Mouse (Mus musculus): Measurements from ENCODE around the gene Ifi27l2a. TPM values are rescaled to one million over a fixed set of nuclear protein-coding genes. Genes with fewer than 3 reads are reported as not detected.
"Not testable (repeated sequence)": the region's sequence is repeated elsewhere in the genome, so short reads cannot be mapped to it uniquely, and the experiment has no call there.

Ifi27l2a gene
- polyA plus RNA-seq, 1 experiment from 2014 or later: 11.1 TPM

DNA sequence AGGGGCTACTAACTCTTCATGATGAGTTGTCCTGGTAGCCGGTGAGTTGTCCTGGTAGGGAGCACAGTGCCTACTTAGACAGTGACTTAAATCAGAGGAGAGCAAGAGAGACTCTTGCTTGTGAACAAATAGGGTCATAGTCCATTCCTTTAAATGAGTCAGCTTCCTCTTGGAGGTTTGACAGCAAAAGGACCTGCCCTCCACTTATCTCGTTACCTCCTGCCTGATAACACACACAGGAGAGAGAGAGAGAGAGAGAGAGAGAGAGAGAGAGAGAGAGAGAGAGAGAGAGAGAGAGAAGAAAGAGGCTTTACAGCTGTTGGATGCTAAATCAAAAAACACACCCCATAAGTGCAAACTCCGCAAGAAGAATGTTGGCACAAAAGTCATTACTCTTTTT lies 13.7 kb upstream of the Ifi27l2a start, which contains the start of gene Ifi27l2b:
Ifi27l2b (minus strand) TSS at position 84 of the 400 bp plus-strand sequence.
- no peaks in the 10 kb centered on the region for H3K4me1 ChIP-seq
- H3K4me3 ChIP-seq (replicated peaks): no peak within 1 kb of the TSS
- H3K9ac ChIP-seq: no peak within 1 kb of the TSS
- H3K9me3 ChIP-seq (replicated peaks): no peaks in the 10 kb centered on the region
- no peak within 1 kb of the TSS for H3K4me2 ChIP-seq
- no peaks in the 10 kb centered on the region for H3K36me3 ChIP-seq
- WGBS: 64% methylated on average over 3 of the region's 3 CpGs
- H3K27ac ChIP-seq: no peak within 1 kb of the TSS
- ATAC-seq (replicated peaks; ENCODE audit: low FRiP score): no peak
- H3K27me3 ChIP-seq: no peaks in the 10 kb centered on the region

DNA sequence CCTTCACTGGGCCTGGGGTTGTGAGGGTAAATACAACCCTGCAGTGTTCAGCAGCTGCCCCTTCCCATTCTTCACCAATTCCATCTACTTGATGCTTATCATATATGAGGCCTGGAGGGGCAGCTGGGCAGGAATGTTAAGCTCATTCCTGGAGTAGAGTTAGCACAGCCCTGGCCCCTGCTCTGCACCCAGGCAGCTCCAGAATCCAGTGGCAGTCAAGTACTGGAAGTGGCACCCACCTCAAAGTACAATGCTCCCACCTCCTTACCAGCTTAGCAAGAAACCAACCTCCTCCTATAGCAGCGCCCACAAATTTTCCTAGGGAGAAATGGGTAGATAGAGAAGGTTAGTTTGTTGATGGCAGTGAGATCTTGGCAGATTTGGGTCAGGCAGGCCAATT lies 13.2 kb upstream of the Ifi27l2a start:
- not testable (repeated sequence) for H3K9ac ChIP-seq; H3K9me3 ChIP-seq (replicated peaks); H3K36me3 ChIP-seq; H3K27me3 ChIP-seq; H3K4me3 ChIP-seq (replicated peaks); H3K4me2 ChIP-seq; H3K27ac ChIP-seq; H3K4me1 ChIP-seq; ATAC-seq (replicated peaks; ENCODE audit: low FRiP score)
- no CpG with 5 or more reads among the region's 1 CpGs for WGBS

DNA sequence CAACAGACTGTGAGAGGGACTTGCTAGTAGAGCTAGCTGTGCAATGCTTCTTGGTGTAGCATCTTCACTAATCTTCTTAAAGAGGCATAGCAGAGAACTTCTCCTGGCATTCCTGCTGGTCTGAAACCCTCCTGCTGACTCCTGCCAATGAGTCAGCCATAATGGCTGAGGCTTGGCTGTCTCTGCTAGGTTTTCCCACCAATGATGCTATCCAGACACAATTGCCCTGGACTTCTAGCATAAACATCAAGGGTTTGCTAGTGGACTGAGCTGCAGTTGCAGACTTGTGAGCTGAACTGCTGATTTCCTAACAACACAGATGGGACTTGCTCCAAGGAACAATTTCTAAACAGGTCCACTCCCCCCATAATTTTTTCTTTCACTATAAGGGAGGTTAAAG lies 9.9 kb upstream of the Ifi27l2a start:
- Histone ChIP-seq H3K4me3 (replicated peaks) (no peak overlapping the region), H3K4me1 (no peaks in the 10 kb centered on the region)
- ATAC-seq (replicated peaks; ENCODE audit: low FRiP score): no peak

GRCm38 (mm10) chr12:103445060-103445459 lies 1.6 kb upstream of the Ifi27l2a start:
- no peak overlapping the region for H3K9ac ChIP-seq
- no peak overlapping the region for H3K4me3 ChIP-seq (replicated peaks)
- no peak overlapping the region for H3K27ac ChIP-seq
- WGBS: 85% methylated on average over 3 of the region's 3 CpGs
- 0 out of 2 replicates have a peak, but pooled peaks cover 2% of the 10 kb centered on the region for H3K27me3 ChIP-seq
- H3K9me3 ChIP-seq (replicated peaks): no peaks in the 10 kb centered on the region
- no peaks in the 10 kb centered on the region for H3K4me1 ChIP-seq
- H3K36me3 ChIP-seq: no peaks in the 10 kb centered on the region
- H3K4me2 ChIP-seq: no peak overlapping the region
- ATAC-seq (replicated peaks; ENCODE audit: low FRiP score): no peak

More for the DNA sequence above, 9.9 kb upstream of the Ifi27l2a start:
- Histone ChIP-seq H3K27me3 (no peaks in the 10 kb centered on the region), H3K9ac (no peak overlapping the region), H3K4me2 (no peak overlapping the region), H3K36me3 (no peaks in the 10 kb centered on the region), H3K9me3 (replicated peaks) (no peaks in the 10 kb centered on the region), H3K27ac (no peak overlapping the region)

DNA sequence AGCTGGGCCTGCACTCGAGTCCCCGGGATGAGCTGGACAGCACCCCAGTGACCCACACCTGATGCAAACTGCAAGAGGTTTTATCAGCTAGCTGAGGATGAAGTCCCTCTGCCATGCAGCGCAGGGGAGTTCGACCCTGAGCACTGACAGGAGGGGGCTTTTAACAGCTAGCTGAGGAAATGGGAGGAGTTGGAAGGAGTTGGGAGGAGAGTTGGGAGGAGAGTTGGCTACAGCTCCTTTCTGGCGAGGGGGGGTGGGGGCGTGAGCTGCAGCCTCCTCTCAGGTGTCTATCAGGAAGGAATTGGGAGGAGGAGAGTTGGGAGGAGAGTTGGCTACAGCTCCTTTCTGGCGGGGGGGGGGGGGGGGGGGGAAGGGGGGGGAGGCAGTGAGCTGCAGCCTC lies 781 bp upstream of the Ifi27l2a start:
- not testable (repeated sequence) for H3K4me2 ChIP-seq; H3K4me1 ChIP-seq; H3K4me3 ChIP-seq (replicated peaks); H3K36me3 ChIP-seq; H3K9ac ChIP-seq; H3K27ac ChIP-seq; H3K27me3 ChIP-seq; H3K9me3 ChIP-seq (replicated peaks); ATAC-seq (replicated peaks; ENCODE audit: low FRiP score)
- WGBS: 29% methylated on average over 6 of the region's 7 CpGs

GRCm38 (mm10) chr12:103437601-103438000 lies 5.9 kb downstream of the Ifi27l2a start:
- Histone ChIP-seq H3K9me3 (replicated peaks) (no peaks in the 10 kb centered on the region), H3K9ac (no peak overlapping the region), H3K27ac (no peak overlapping the region), H3K27me3 (no peaks in the 10 kb centered on the region), H3K4me2 (no peak overlapping the region), H3K4me1 (no peaks in the 10 kb centered on the region), H3K36me3 (no peaks in the 10 kb centered on the region), H3K4me3 (replicated peaks) (no peak overlapping the region)
- ATAC-seq (replicated peaks; ENCODE audit: low FRiP score): no peak
- 89% methylated on average over 1 of the region's 1 CpGs for WGBS

- H3K9me3 ChIP-seq (replicated peaks): no peaks in the 10 kb centered on the region
- H3K4me1 ChIP-seq: no peaks in the 10 kb centered on the region
- H3K27me3 ChIP-seq: no peaks in the 10 kb centered on the region
- H3K36me3 ChIP-seq: no peaks in the 10 kb centered on the region
- H3K9ac ChIP-seq: no peak overlapping the region
- H3K4me3 ChIP-seq (replicated peaks): no peak overlapping the region
- H3K27ac ChIP-seq: no peak overlapping the region
- peak overlapping the region; percentile 32 for H3K4me2 ChIP-seq
- no peak for ATAC-seq (replicated peaks; ENCODE audit: low FRiP score)
Observed at GRCm38 (mm10) chr12:103434861-103435260, 8.6 kb downstream of the Ifi27l2a start.

DNA sequence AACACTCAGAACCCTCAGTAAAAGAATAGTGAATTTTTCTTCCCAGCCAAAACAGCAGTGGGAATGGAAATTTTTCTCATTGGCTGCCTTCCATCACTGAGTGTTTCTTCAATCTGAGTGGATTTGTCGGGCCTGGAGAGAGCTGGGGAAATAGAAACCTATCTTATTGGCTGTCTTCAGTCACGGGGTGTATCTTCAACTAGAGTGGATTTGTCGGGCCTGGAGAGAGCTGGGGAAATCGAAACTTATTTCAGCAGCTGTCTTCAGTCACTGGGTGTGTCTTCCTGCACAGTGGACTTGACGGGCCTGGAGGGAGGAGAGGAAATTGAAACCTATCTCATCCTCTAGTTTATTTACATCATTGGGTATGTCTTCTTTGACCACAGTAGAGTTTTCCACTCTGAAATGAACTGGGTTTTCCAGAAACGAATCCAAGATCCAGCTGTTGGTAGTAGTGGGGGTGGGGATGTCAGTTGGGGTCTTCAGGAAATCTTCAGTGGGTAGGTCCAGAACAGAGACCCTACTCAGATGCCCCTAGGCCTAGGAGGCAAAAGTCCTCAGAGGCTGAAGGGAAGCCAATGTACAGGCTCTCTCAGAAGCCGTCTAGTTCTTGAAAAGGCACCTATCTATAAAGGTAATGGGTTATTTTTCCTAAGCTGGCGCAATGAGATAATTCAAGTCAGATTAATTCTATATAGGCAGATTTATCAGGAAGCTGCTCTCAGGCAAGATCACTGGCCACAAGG lies 9.3 kb downstream of the Ifi27l2a start, which contains the start of gene Ifi27:
Ifi27 (plus strand) TSS at position 226 of the 746 bp plus-strand sequence.
- WGBS: 35% methylated on average over 8 of the region's 8 CpGs
- Histone ChIP-seq H3K4me2 (peak within 1 kb of the TSS; percentile 32), H3K27ac (peak within 1 kb of the TSS; percentile 49; the same call in 1 of the 2 replicates), H3K9me3 (replicated peaks) (no peaks in the 10 kb centered on the region), H3K9ac (no peak within 1 kb of the TSS), H3K4me3 (replicated peaks) (peak within 1 kb of the TSS; percentile 24; the same call in 1 of the 2 replicates), H3K36me3 (no peaks in the 10 kb centered on the region), H3K4me1 (no peaks in the 10 kb centered on the region), H3K27me3 (no peaks in the 10 kb centered on the region)
- ATAC-seq (replicated peaks; ENCODE audit: low FRiP score): peak; percentile 96

GRCm38 (mm10) chr12:103433430-103433829 lies 10.1 kb downstream of the Ifi27l2a start:
- no peaks in the 10 kb centered on the region for H3K4me1 ChIP-seq
- no peak overlapping the region for H3K4me2 ChIP-seq
- no peaks in the 10 kb centered on the region for H3K9me3 ChIP-seq (replicated peaks)
- no peaks in the 10 kb centered on the region for H3K27me3 ChIP-seq
- no peak for ATAC-seq (replicated peaks; ENCODE audit: low FRiP score)
- 91% methylated on average over 2 of the region's 2 CpGs for WGBS
- no peak overlapping the region for H3K4me3 ChIP-seq (replicated peaks)
- no peaks in the 10 kb centered on the region for H3K36me3 ChIP-seq
- H3K27ac ChIP-seq: no peak overlapping the region
- no peak overlapping the region for H3K9ac ChIP-seq

GRCm38 (mm10) chr12:103426710-103427109 lies 16.8 kb downstream of the Ifi27l2a start:
- H3K36me3 ChIP-seq: peaks cover 11% of the 10 kb centered on the region
- 86% methylated on average over 7 of the region's 7 CpGs for WGBS
- no peak overlapping the region for H3K4me3 ChIP-seq (replicated peaks)
- H3K27ac ChIP-seq: no peak overlapping the region
- no peak for ATAC-seq (replicated peaks; ENCODE audit: low FRiP score)
- H3K9ac ChIP-seq: no peak overlapping the region
- no peaks in the 10 kb centered on the region for H3K27me3 ChIP-seq
- H3K4me2 ChIP-seq: no peak overlapping the region
- H3K9me3 ChIP-seq (replicated peaks): no peaks in the 10 kb centered on the region
- H3K4me1 ChIP-seq: peaks cover 25% of the 10 kb centered on the region

- no peaks in the 10 kb centered on the region for H3K27me3 ChIP-seq
- H3K36me3 ChIP-seq: peaks cover 11% of the 10 kb centered on the region
- peak within 1 kb of the TSS; percentile 99 for H3K4me3 ChIP-seq (replicated peaks)
- under 1% methylated on average over 33 of the region's 33 CpGs for WGBS
- peak within 1 kb of the TSS; percentile 87 for H3K4me2 ChIP-seq
- peaks cover 31% of the 10 kb centered on the region for H3K4me1 ChIP-seq
- peak; percentile 100 for ATAC-seq (replicated peaks; ENCODE audit: low FRiP score)
- peak within 1 kb of the TSS; percentile 96 for H3K9ac ChIP-seq
- H3K9me3 ChIP-seq (replicated peaks): no peaks in the 10 kb centered on the region
- peak within 1 kb of the TSS; percentile 67; the same call in 1 of the 2 replicates for H3K27ac ChIP-seq
Observed at GRCm38 (mm10) chr12:103425729-103426470, 17.6 kb downstream of the Ifi27l2a start, which contains the start of gene Ddx24. Gene Ddx24, minus strand, starts transcription at chr12:103425830.

DNA sequence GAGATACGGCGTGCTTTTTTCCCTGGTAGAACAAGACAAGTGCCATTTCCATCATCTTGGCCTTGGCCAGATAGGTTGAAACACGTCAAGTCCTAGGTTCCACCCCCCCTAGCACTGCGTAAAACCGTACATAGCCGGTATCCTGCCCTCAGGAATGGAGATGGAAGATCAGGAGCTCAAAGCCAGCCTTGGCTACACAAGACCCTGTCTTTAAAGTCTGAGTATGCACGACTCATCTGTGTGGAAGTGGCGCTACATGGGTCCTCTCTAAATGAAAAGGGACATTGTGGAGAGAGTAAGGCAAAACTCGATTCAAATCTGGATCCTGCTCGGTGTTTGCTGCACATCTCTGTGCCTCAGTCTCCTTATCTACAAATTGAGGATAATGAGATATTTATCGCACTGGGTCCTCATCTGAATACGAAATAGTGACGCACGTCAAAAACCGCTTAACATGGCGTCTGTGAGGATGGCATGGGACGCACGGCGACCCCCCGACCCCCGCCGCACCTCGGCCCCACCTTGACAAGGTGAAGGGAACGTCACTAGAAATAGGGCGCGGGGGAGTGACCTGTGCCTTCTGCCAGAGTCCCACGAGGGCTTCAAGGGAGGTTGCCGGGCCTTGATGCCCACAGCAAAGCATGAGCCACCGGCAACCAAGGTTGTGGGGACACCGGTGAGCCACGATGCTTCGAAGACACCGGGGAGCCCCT lies 18.3 kb downstream of the Ifi27l2a start:
- Histone ChIP-seq H3K4me2 (peak overlapping the region; percentile 87), H3K4me3 (replicated peaks) (peak overlapping the region; percentile 99), H3K4me1 (peaks cover 31% of the 10 kb centered on the region), H3K9ac (peak overlapping the region; percentile 96), H3K9me3 (replicated peaks) (no peaks in the 10 kb centered on the region), H3K36me3 (peaks cover 11% of the 10 kb centered on the region), H3K27ac (0 out of 2 replicates have a peak overlapping the region, but pooled peaks have one; percentile 41), H3K27me3 (no peaks in the 10 kb centered on the region)
- WGBS: 9% methylated on average over 33 of the region's 33 CpGs
- ATAC-seq (replicated peaks; ENCODE audit: low FRiP score): no peak; the same call in 1 of the 2 replicates

All from kidney, embryonic 15.5 days (tissue).